Mouse (Mus musculus) heart, embryonic 14.5 days (tissue): Measurements from ENCODE around the gene Trpm3. TPM values are rescaled to one million over a fixed set of nuclear protein-coding genes. Genes with fewer than 3 reads are reported as not detected.

Experiments used
- ATAC-seq: fragments of 200-750 bp; cut with Nextera tagmentation; 2 replicates; pipeline ENCODE4 v1.8.0; 2017; ENCODE audit warnings: low read depth, moderate TSS enrichment; ENCODE audit not compliant: insufficient number of reproducible peaks, insufficient read depth, low FRiP score
- H3K27ac ChIP-seq, 2 experiments: fragments of 200-500 bp in 1 of 2; fragments of 300-500 bp in 1 of 2; sonication (generic) in 1 of 2; replicated peaks in 1 of 2; 2 replicates each; pipeline ENCODE4 v1.5.1; 2012 to 2014; ENCODE audit warnings: low read depth in 2 of 2, low read length in 2 of 2, control low read depth in 1 of 2, mild to moderate bottlenecking in 1 of 2, mixed read lengths in 1 of 2; ENCODE audit not compliant: control insufficient read depth in 1 of 2, insufficient read depth in 1 of 2
- H3K27me3 ChIP-seq: fragments of 300-500 bp; sonication (generic); 2 replicates; pipeline ENCODE4 v1.6.1; 2014; ENCODE audit warnings: mild to moderate bottlenecking, low read length, control low read depth; ENCODE audit not compliant: control insufficient read depth, insufficient read depth
- H3K36me3 ChIP-seq: fragments of 300-500 bp; sonication (generic); 2 replicates; pipeline ENCODE4 v1.6.1; 2014; ENCODE audit warnings: mild to moderate bottlenecking, control low read depth, low read length, mixed read lengths; ENCODE audit not compliant: control insufficient read depth, insufficient read depth
- H3K4me1 ChIP-seq, 2 experiments: fragments of 200-500 bp in 1 of 2; fragments of 300-500 bp in 1 of 2; sonication (generic) in 1 of 2; 2 replicates each; pipeline ENCODE4 v1.6.1; 2012 to 2014; ENCODE audit warnings: low read length in 2 of 2, control low read depth in 1 of 2, mixed read lengths in 1 of 2; ENCODE audit not compliant: control insufficient read depth in 2 of 2, insufficient read depth in 2 of 2
- H3K4me2 ChIP-seq: fragments of 300-500 bp; sonication (generic); 2 replicates; pipeline ENCODE4 v1.6.1; 2014; ENCODE audit warnings: mild to moderate bottlenecking, low read length
- H3K4me3 ChIP-seq, 2 experiments: fragments of 200-500 bp in 1 of 2; fragments of 300-500 bp in 1 of 2; sonication (generic) in 1 of 2; 2 replicates each; pipeline ENCODE4 v1.5.1; 2012 to 2014; ENCODE audit warnings: low read length in 2 of 2, mild to moderate bottlenecking in 2 of 2, control low read depth in 1 of 2, low read depth in 1 of 2, moderate library complexity in 1 of 2; ENCODE audit not compliant: control insufficient read depth in 1 of 2, insufficient read depth in 1 of 2
- H3K9ac ChIP-seq: fragments of 300-500 bp; sonication (generic); 2 replicates; pipeline ENCODE4 v1.6.1; 2014; ENCODE audit warnings: mild to moderate bottlenecking, low read length
- H3K9me3 ChIP-seq: fragments of 300-500 bp; sonication (generic); 2 replicates; pipeline ENCODE4 v1.6.1; 2016; ENCODE audit warnings: low read length, control low read depth; ENCODE audit not compliant: control insufficient read depth
- WGBS: fragments of 180-500 bp; shearing (Covaris S2); extraction: QIAGEN DNeasy Blood & Tissue Kit; methylation state at CpG from one replicate; pipeline ENCODE4 v1.1.7; 2014; 5-methylcytosine and 5-hydroxymethylcytosine counted together
- polyA plus RNA-seq: library from polyadenylated mRNA; unstranded; fragments of >200 nt; fragmentation: Nextera tagmentation; extraction: Ambion mirVana; gene quantifications from 2 replicates; pipeline ENCODE4 v1.2.1, GENCODE M21; 2014

Gene Trpm3
- polyA plus RNA-seq, 1 experiment from 2014 or later = 1.2 TPM

- H3K4me3 ChIP-seq = no peak overlapping the region
- H3K9ac ChIP-seq = no peak overlapping the region
- H3K4me1 ChIP-seq = no peaks in the 10 kb centered on the region
- no peak overlapping the region for H3K27ac ChIP-seq
- H3K27me3 ChIP-seq = peaks cover 17% of the 10 kb centered on the region
- H3K9me3 ChIP-seq = no peaks in the 10 kb centered on the region
- H3K4me2 ChIP-seq = no peak overlapping the region
- H3K36me3 ChIP-seq = no peaks in the 10 kb centered on the region
- no peak for ATAC-seq
These were observed 566.6 kb downstream of the Trpm3 start for GRCm38 (mm10) chr19:22705414-22705813.

- peaks cover 4% of the 10 kb centered on the region; the same call in 1 of the 2 replicates for H3K27me3 ChIP-seq
- no peaks in the 10 kb centered on the region for H3K4me1 ChIP-seq
- 53% methylated on average over 2 of the region's 2 CpGs for WGBS
- no peak overlapping the region for H3K27ac ChIP-seq
- no peak overlapping the region for H3K9ac ChIP-seq
- no peak overlapping the region for H3K4me2 ChIP-seq
- no peaks in the 10 kb centered on the region for H3K9me3 ChIP-seq
- no peak for ATAC-seq
- H3K4me3 ChIP-seq = no peak overlapping the region
- H3K36me3 ChIP-seq = no peaks in the 10 kb centered on the region
These were observed 580.2 kb downstream of the Trpm3 start for GRCm38 (mm10) chr19:22719027-22719426.

DNA sequence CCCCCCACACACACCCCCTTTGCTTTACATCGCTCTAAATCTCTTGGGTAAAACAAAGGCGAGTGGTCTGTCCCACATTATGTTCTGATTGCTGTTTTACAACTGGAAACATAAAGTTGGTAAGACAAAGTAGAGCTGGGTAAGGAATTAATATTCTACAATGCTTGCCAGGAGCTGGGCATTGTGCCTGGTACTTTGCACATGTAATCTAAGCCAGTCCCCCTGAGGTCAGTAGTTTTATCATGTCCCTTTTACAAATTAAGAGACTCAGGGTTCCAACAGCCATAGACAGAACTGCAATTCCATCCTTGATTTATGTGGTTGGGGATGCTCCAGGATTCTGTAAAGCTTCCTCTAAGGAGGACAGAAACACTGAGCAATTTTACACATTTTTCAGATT is 591.0 kb downstream of the Trpm3 start:
- Histone ChIP-seq H3K4me2 (no peak overlapping the region), H3K9ac (no peak overlapping the region), H3K27me3 (no peaks in the 10 kb centered on the region), H3K27ac (no peak overlapping the region), H3K9me3 (no peaks in the 10 kb centered on the region), H3K4me3 (no peak overlapping the region), H3K36me3 (no peaks in the 10 kb centered on the region), H3K4me1 (no peaks in the 10 kb centered on the region)
- 71% methylated on average over 2 of the region's 2 CpGs for WGBS
- no peak for ATAC-seq

GRCm38 (mm10) chr19:22730971-22731370 is 592.1 kb downstream of the Trpm3 start:
- H3K9ac ChIP-seq = no peak overlapping the region
- H3K4me2 ChIP-seq = no peak overlapping the region
- H3K27ac ChIP-seq = no peak overlapping the region
- no peak overlapping the region for H3K4me3 ChIP-seq
- H3K27me3 ChIP-seq = no peaks in the 10 kb centered on the region
- H3K36me3 ChIP-seq = no peaks in the 10 kb centered on the region
- H3K4me1 ChIP-seq = no peaks in the 10 kb centered on the region
- ATAC-seq = no peak
- H3K9me3 ChIP-seq = no peaks in the 10 kb centered on the region

- no peak for ATAC-seq
- WGBS = 41% methylated on average over 2 of the region's 2 CpGs
- Histone ChIP-seq H3K36me3 (no peaks in the 10 kb centered on the region), H3K4me3 (no peak overlapping the region), H3K9ac (no peak overlapping the region), H3K4me2 (no peak overlapping the region), H3K27ac (no peak overlapping the region), H3K9me3 (no peaks in the 10 kb centered on the region), H3K4me1 (no peaks in the 10 kb centered on the region), H3K27me3 (no peaks in the 10 kb centered on the region)
These were observed 598.0 kb downstream of the Trpm3 start for GRCm38 (mm10) chr19:22736870-22737269.

DNA sequence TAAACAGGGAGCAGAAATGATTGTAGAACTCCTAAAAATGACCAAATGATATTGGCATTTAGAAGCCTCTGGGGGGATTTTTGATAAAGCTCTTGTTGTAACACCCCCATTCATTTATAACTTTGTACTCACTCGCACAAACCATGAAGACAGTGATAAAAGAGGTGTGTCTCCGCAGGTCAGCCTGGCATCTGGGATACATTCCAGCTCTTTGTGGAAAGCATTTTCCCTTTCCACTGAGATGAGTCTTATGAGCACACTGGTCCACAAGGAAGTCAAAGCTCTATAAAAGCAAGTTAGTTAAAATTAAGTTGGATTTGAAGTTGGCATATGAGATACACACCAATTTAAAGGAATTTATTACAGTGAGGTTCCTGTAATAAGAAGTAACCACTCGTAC is 600.4 kb downstream of the Trpm3 start:
- Histone ChIP-seq H3K36me3 (no peaks in the 10 kb centered on the region), H3K9ac (no peak overlapping the region), H3K4me3 (no peak overlapping the region), H3K9me3 (no peaks in the 10 kb centered on the region), H3K4me2 (no peak overlapping the region), H3K4me1 (no peaks in the 10 kb centered on the region), H3K27ac (no peak overlapping the region), H3K27me3 (no peaks in the 10 kb centered on the region)
- WGBS = 67% methylated on average over 3 of the region's 3 CpGs
- no peak for ATAC-seq

GRCm38 (mm10) chr19:22753311-22753809 is 614.5 kb downstream of the Trpm3 start:
- WGBS = 62% methylated on average over 13 of the region's 13 CpGs
- Histone ChIP-seq H3K9ac (no peak overlapping the region), H3K4me1 (no peaks in the 10 kb centered on the region), H3K27me3 (no peaks in the 10 kb centered on the region), H3K9me3 (no peaks in the 10 kb centered on the region), H3K36me3 (no peaks in the 10 kb centered on the region), H3K27ac (no peak overlapping the region), H3K4me2 (no peak overlapping the region), H3K4me3 (no peak overlapping the region)
- no peak for ATAC-seq

DNA sequence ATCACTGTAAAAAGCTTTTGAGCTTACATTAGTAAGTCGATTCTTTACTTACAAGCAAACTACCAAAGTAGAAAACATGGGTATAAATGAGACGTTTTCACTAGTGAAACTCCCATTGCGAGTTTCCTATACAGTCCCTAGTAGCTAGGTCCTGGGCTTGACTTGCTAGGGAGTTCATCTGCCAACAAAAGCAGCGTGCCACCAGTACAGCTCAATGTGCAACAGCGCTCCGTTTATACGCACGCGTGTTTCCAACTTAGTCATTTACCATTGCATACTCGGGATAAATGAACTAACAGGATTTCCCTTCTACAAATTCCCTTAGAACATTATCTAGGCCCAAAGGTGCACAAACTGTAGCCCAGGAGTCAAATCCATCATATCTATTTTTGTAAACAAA is 615.2 kb downstream of the Trpm3 start:
- H3K27me3 ChIP-seq = no peaks in the 10 kb centered on the region
- WGBS = 92% methylated on average over 10 of the region's 10 CpGs

More for the DNA sequence above, 615.2 kb downstream of the Trpm3 start:
- no peak overlapping the region for H3K9ac ChIP-seq
- no peaks in the 10 kb centered on the region for H3K4me1 ChIP-seq
- no peak for ATAC-seq
- no peaks in the 10 kb centered on the region for H3K36me3 ChIP-seq
- no peaks in the 10 kb centered on the region for H3K9me3 ChIP-seq
- no peak overlapping the region for H3K4me2 ChIP-seq
- no peak overlapping the region for H3K27ac ChIP-seq
- H3K4me3 ChIP-seq = no peak overlapping the region
